Mouse (Mus musculus): Measurements from ENCODE around the gene Ttll11. TPM values are rescaled to one million over a fixed set of nuclear protein-coding genes. Genes with fewer than 3 reads are reported as not detected.

Gene Ttll11
- polyA plus RNA-seq (2015; fragmentation: Nextera tagmentation; extraction: Ambion mirVana), result 4.3 and 4.9 TPM in 2 replicates

DNA sequence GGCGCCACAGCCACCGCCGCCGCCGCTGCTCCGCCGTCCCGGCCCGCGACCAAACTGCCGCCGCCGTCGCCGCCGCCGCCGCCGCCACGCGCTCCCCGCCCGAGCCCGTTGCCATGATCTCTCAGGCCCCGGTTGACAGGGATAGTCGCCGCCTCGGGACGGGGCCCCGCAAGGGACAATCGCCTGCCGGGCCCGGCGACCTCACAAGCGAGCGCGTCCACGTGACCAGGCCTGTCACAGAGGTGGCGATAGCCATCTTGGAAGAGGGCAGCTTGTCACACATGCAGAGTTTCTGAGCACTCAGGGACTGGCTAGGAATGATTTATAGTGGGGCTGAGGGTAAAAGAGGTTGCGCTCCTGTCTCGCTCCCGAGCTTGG lies at the start of gene Ttll11:
Gene Ttll11 (minus strand): TSS at position 270 of the 378 bp plus-strand sequence.
- under 1% methylated on average over 39 of the region's 42 CpGs for WGBS
- Histone ChIP-seq H3K27ac (ENCODE audit: low read length) (peak within 1 kb of the TSS; percentile 80), H3K36me3 (ENCODE audit: control insufficient read depth, insufficient read depth, low read length) (no peaks in the 10 kb centered on the region), H3K4me3 (ENCODE audit: low read depth, low read length) (peak within 1 kb of the TSS; percentile 62), H3K9ac (ENCODE audit: low read depth, low read length) (peak within 1 kb of the TSS; percentile 97), H3K4me1 (ENCODE audit: control insufficient read depth, insufficient read depth, low read length) (peaks cover 26% of the 10 kb centered on the region), H3K4me2 (ENCODE audit: low read length) (peak within 1 kb of the TSS; percentile 99), H3K9me3 (replicated peaks; ENCODE audit: control insufficient read depth, low read length, poor library complexity, severe bottlenecking) (no peaks in the 10 kb centered on the region), H3K27me3 (ENCODE audit: control insufficient read depth, insufficient read depth, low read depth, low read length) (no peaks in the 10 kb centered on the region)
- ATAC-seq, result peak; percentile 87

GRCm38 (mm10) chr2:36023291-36023690 lies 43.6 kb upstream of the Ttll11 start:
- H3K9ac ChIP-seq (ENCODE audit: low read depth, low read length), result no peak overlapping the region
- 70% methylated on average over 3 of the region's 3 CpGs for WGBS
- no peaks in the 10 kb centered on the region for H3K36me3 ChIP-seq (ENCODE audit: control insufficient read depth, insufficient read depth, low read length)
- ATAC-seq, result no peak
- H3K4me3 ChIP-seq (ENCODE audit: low read depth, low read length), result no peak overlapping the region
- peaks cover 11% of the 10 kb centered on the region for H3K4me1 ChIP-seq (ENCODE audit: control insufficient read depth, insufficient read depth, low read length)
- no peak overlapping the region for H3K27ac ChIP-seq (ENCODE audit: low read length)
- H3K27me3 ChIP-seq (ENCODE audit: control insufficient read depth, insufficient read depth, low read depth, low read length), result no peaks in the 10 kb centered on the region
- H3K4me2 ChIP-seq (ENCODE audit: low read length), result no peak overlapping the region
- H3K9me3 ChIP-seq (replicated peaks; ENCODE audit: control insufficient read depth, low read length, poor library complexity, severe bottlenecking), result no peaks in the 10 kb centered on the region

- WGBS, result 12% methylated on average over 31 of the region's 32 CpGs
Measured at GRCm38 (mm10) chr2:36021385-36022159, 41.9 kb upstream of the Ttll11 start.

GRCm38 (mm10) chr2:36013010-36013409 lies 33.3 kb upstream of the Ttll11 start:
- no peak overlapping the region for H3K9ac ChIP-seq (ENCODE audit: low read depth, low read length)
- H3K9me3 ChIP-seq (replicated peaks; ENCODE audit: control insufficient read depth, low read length, poor library complexity, severe bottlenecking), result no peaks in the 10 kb centered on the region
- peaks cover 10% of the 10 kb centered on the region; the same call in 1 of the 2 replicates for H3K27me3 ChIP-seq (ENCODE audit: control insufficient read depth, insufficient read depth, low read depth, low read length)
- no peak for ATAC-seq
- peaks cover 8% of the 10 kb centered on the region for H3K4me1 ChIP-seq (ENCODE audit: control insufficient read depth, insufficient read depth, low read length)
- no peak overlapping the region for H3K27ac ChIP-seq (ENCODE audit: low read length)
- H3K4me2 ChIP-seq (ENCODE audit: low read length), result no peak overlapping the region
- WGBS, result 64% methylated on average over 12 of the region's 12 CpGs
- H3K36me3 ChIP-seq (ENCODE audit: control insufficient read depth, insufficient read depth, low read length), result no peaks in the 10 kb centered on the region
- no peak overlapping the region for H3K4me3 ChIP-seq (ENCODE audit: low read depth, low read length)

More at GRCm38 (mm10) chr2:36021385-36022159, 41.9 kb upstream of the Ttll11 start:
- Histone ChIP-seq H3K36me3 (ENCODE audit: control insufficient read depth, insufficient read depth, low read length) (no peaks in the 10 kb centered on the region), H3K27me3 (ENCODE audit: control insufficient read depth, insufficient read depth, low read depth, low read length) (no peaks in the 10 kb centered on the region), H3K9ac (ENCODE audit: low read depth, low read length) (peak overlapping the region; percentile 43), H3K9me3 (replicated peaks; ENCODE audit: control insufficient read depth, low read length, poor library complexity, severe bottlenecking) (no peaks in the 10 kb centered on the region), H3K4me2 (ENCODE audit: low read length) (peak overlapping the region; percentile 70), H3K4me3 (ENCODE audit: low read depth, low read length) (peak overlapping the region; percentile 35), H3K27ac (ENCODE audit: low read length) (peak overlapping the region; percentile 61; the same call in 1 of the 2 replicates), H3K4me1 (ENCODE audit: control insufficient read depth, insufficient read depth, low read length) (peaks cover 11% of the 10 kb centered on the region)
- peak; percentile 86 for ATAC-seq

GRCm38 (mm10) chr2:36011331-36011825 lies 31.7 kb upstream of the Ttll11 start:
- Histone ChIP-seq H3K9ac (ENCODE audit: low read depth, low read length) (peak overlapping the region; percentile 67), H3K27me3 (ENCODE audit: control insufficient read depth, insufficient read depth, low read depth, low read length) (peaks cover 10% of the 10 kb centered on the region; the same call in 1 of the 2 replicates), H3K4me1 (ENCODE audit: control insufficient read depth, insufficient read depth, low read length) (peaks cover 8% of the 10 kb centered on the region), H3K4me2 (ENCODE audit: low read length) (peak overlapping the region; percentile 89), H3K27ac (ENCODE audit: low read length) (no peak overlapping the region), H3K9me3 (replicated peaks; ENCODE audit: control insufficient read depth, low read length, poor library complexity, severe bottlenecking) (no peaks in the 10 kb centered on the region), H3K36me3 (ENCODE audit: control insufficient read depth, insufficient read depth, low read length) (no peaks in the 10 kb centered on the region), H3K4me3 (ENCODE audit: low read depth, low read length) (peak overlapping the region; percentile 48)
- WGBS, result under 1% methylated on average over 44 of the region's 44 CpGs
- ATAC-seq, result 0 out of 2 replicates have a peak, but pooled peaks have one; percentile 39

GRCm38 (mm10) chr2:36010579-36010978 lies 30.9 kb upstream of the Ttll11 start:
- 0 out of 2 replicates have a peak, but pooled peaks have one; percentile 4 for ATAC-seq
- H3K9me3 ChIP-seq (replicated peaks; ENCODE audit: control insufficient read depth, low read length, poor library complexity, severe bottlenecking), result no peaks in the 10 kb centered on the region
- 49% methylated on average over 8 of the region's 8 CpGs for WGBS

GRCm38 (mm10) chr2:36009386-36009785 lies 29.7 kb upstream of the Ttll11 start:
- H3K4me2 ChIP-seq (ENCODE audit: low read length), result no peak overlapping the region
- H3K4me3 ChIP-seq (ENCODE audit: low read depth, low read length), result no peak overlapping the region
- H3K9ac ChIP-seq (ENCODE audit: low read depth, low read length), result no peak overlapping the region
- H3K27me3 ChIP-seq (ENCODE audit: control insufficient read depth, insufficient read depth, low read depth, low read length), result peaks cover 10% of the 10 kb centered on the region; the same call in 1 of the 2 replicates
- H3K27ac ChIP-seq (ENCODE audit: low read length), result no peak overlapping the region
- no peaks in the 10 kb centered on the region for H3K9me3 ChIP-seq (replicated peaks; ENCODE audit: control insufficient read depth, low read length, poor library complexity, severe bottlenecking)
- 22% methylated on average over 4 of the region's 4 CpGs for WGBS
- H3K4me1 ChIP-seq (ENCODE audit: control insufficient read depth, insufficient read depth, low read length), result peaks cover 8% of the 10 kb centered on the region
- peak; percentile 47; the same call in 1 of the 2 replicates for ATAC-seq
- H3K36me3 ChIP-seq (ENCODE audit: control insufficient read depth, insufficient read depth, low read length), result no peaks in the 10 kb centered on the region

More at GRCm38 (mm10) chr2:36010579-36010978, 30.9 kb upstream of the Ttll11 start:
- H3K4me3 ChIP-seq (ENCODE audit: low read depth, low read length), result no peak overlapping the region
- H3K36me3 ChIP-seq (ENCODE audit: control insufficient read depth, insufficient read depth, low read length), result no peaks in the 10 kb centered on the region
- H3K4me1 ChIP-seq (ENCODE audit: control insufficient read depth, insufficient read depth, low read length), result peaks cover 8% of the 10 kb centered on the region
- no peak overlapping the region for H3K27ac ChIP-seq (ENCODE audit: low read length)
- H3K9ac ChIP-seq (ENCODE audit: low read depth, low read length), result 0 out of 2 replicates have a peak overlapping the region, but pooled peaks have one; percentile 67
- H3K27me3 ChIP-seq (ENCODE audit: control insufficient read depth, insufficient read depth, low read depth, low read length), result peaks cover 10% of the 10 kb centered on the region; the same call in 1 of the 2 replicates
- peak overlapping the region; percentile 89; the same call in 1 of the 2 replicates for H3K4me2 ChIP-seq (ENCODE audit: low read length)

GRCm38 (mm10) chr2:36008071-36008470 lies 28.4 kb upstream of the Ttll11 start:
- no peak overlapping the region for H3K4me2 ChIP-seq (ENCODE audit: low read length)
- H3K4me1 ChIP-seq (ENCODE audit: control insufficient read depth, insufficient read depth, low read length), result peaks cover 8% of the 10 kb centered on the region
- no peaks in the 10 kb centered on the region for H3K9me3 ChIP-seq (replicated peaks; ENCODE audit: control insufficient read depth, low read length, poor library complexity, severe bottlenecking)
- ATAC-seq, result no peak
- no peak overlapping the region for H3K9ac ChIP-seq (ENCODE audit: low read depth, low read length)
- H3K36me3 ChIP-seq (ENCODE audit: control insufficient read depth, insufficient read depth, low read length), result no peaks in the 10 kb centered on the region
- no peak overlapping the region for H3K27ac ChIP-seq (ENCODE audit: low read length)
- peaks cover 10% of the 10 kb centered on the region; the same call in 1 of the 2 replicates for H3K27me3 ChIP-seq (ENCODE audit: control insufficient read depth, insufficient read depth, low read depth, low read length)
- WGBS, result 38% methylated on average over 1 of the region's 1 CpGs
- no peak overlapping the region for H3K4me3 ChIP-seq (ENCODE audit: low read depth, low read length)

GRCm38 (mm10) chr2:36002188-36002587 lies 22.5 kb upstream of the Ttll11 start:
- Histone ChIP-seq H3K9ac (ENCODE audit: low read depth, low read length) (no peak overlapping the region), H3K27me3 (ENCODE audit: control insufficient read depth, insufficient read depth, low read depth, low read length) (no peaks in the 10 kb centered on the region), H3K9me3 (replicated peaks; ENCODE audit: control insufficient read depth, low read length, poor library complexity, severe bottlenecking) (no peaks in the 10 kb centered on the region), H3K36me3 (ENCODE audit: control insufficient read depth, insufficient read depth, low read length) (no peaks in the 10 kb centered on the region), H3K4me3 (ENCODE audit: low read depth, low read length) (no peak overlapping the region), H3K4me1 (ENCODE audit: control insufficient read depth, insufficient read depth, low read length) (no peaks in the 10 kb centered on the region), H3K27ac (ENCODE audit: low read length) (no peak overlapping the region), H3K4me2 (ENCODE audit: low read length) (no peak overlapping the region)
- WGBS, result 31% methylated on average over 6 of the region's 6 CpGs
- ATAC-seq, result no peak

Measured in midbrain, embryonic 16.5 days (tissue).